Mouse (Mus musculus) forebrain, embryonic 12.5 days (tissue): ENCODE data around the gene Ifrd2. TPM values are rescaled to one million over a fixed set of nuclear protein-coding genes. Genes with fewer than 3 reads are reported as not detected.

Experiments used
- ATAC-seq: fragments of 200-750 bp; cut with Nextera tagmentation; 2 replicates; pipeline ENCODE4 v1.8.0; 2017; ENCODE audit warnings: moderate TSS enrichment; ENCODE audit not compliant: low FRiP score
- H3K27ac ChIP-seq: fragments of 300-500 bp; sonication (generic); 2 replicates; pipeline ENCODE4 v1.5.1; 2016; ENCODE audit warnings: mild to moderate bottlenecking
- H3K27me3 ChIP-seq: fragments of 300-500 bp; sonication (generic); 2 replicates; pipeline ENCODE4 v1.6.1; 2016; ENCODE audit warnings: mild to moderate bottlenecking
- H3K36me3 ChIP-seq: fragments of 300-500 bp; sonication (generic); replicated peaks from 2 replicates; pipeline ENCODE4 v1.6.1; 2016; ENCODE audit warnings: mild to moderate bottlenecking
- H3K4me1 ChIP-seq: fragments of 300-500 bp; sonication (generic); 2 replicates; pipeline ENCODE4 v1.6.1; 2016
- H3K4me2 ChIP-seq: fragments of 300-500 bp; sonication (generic); 2 replicates; pipeline ENCODE4 v1.6.1; 2016; ENCODE audit warnings: mild to moderate bottlenecking, moderate library complexity
- H3K4me3 ChIP-seq: fragments of 300-500 bp; sonication (generic); replicated peaks from 2 replicates; pipeline ENCODE4 v1.5.1; 2016; ENCODE audit warnings: mild to moderate bottlenecking
- H3K9ac ChIP-seq: fragments of 300-500 bp; sonication (generic); 2 replicates; pipeline ENCODE4 v1.6.1; 2016; ENCODE audit warnings: mild to moderate bottlenecking
- H3K9me3 ChIP-seq: fragments of 300-500 bp; sonication (generic); 2 replicates; pipeline ENCODE4 v1.6.1; 2016
- WGBS: fragments of 180-500 bp; shearing (Covaris S2); methylation state at CpG from one replicate; pipeline ENCODE4 v1.1.7; 2016; 5-methylcytosine and 5-hydroxymethylcytosine counted together
- polyA plus RNA-seq: library from polyadenylated mRNA; unstranded; fragments of >200 nt; fragmentation: Nextera tagmentation; extraction: Ambion mirVana; gene quantifications from 2 replicates; pipeline ENCODE4 v1.2.1, GENCODE M21; 2016

Ifrd2 gene
- polyA plus RNA-seq, 1 experiment from 2014 or later: 22.1 TPM

- Histone ChIP-seq H3K9me3 (no peaks in the 10 kb centered on the region), H3K4me1 (peaks cover 38% of the 10 kb centered on the region), H3K27ac (no peak overlapping the region), H3K4me3 (no peak overlapping the region), H3K27me3 (peaks cover 26% of the 10 kb centered on the region), H3K4me2 (no peak overlapping the region), H3K36me3 (peaks cover 19% of the 10 kb centered on the region), H3K9ac (no peak overlapping the region)
- 87% methylated on average over 10 of the region's 10 CpGs for WGBS
- no peak for ATAC-seq
These were observed 42.2 kb upstream of the Ifrd2 start for GRCm38 (mm10) chr9:107545199-107545598.

- no peak overlapping the region for H3K4me2 ChIP-seq
- H3K36me3 ChIP-seq: peaks cover 15% of the 10 kb centered on the region
- H3K9me3 ChIP-seq: no peaks in the 10 kb centered on the region
- peaks cover 35% of the 10 kb centered on the region for H3K4me1 ChIP-seq
- ATAC-seq: no peak
- 8% methylated on average over 3 of the region's 3 CpGs for WGBS
- H3K27me3 ChIP-seq: peaks cover 30% of the 10 kb centered on the region
- H3K9ac ChIP-seq: no peak overlapping the region
- H3K27ac ChIP-seq: no peak overlapping the region
- no peak overlapping the region for H3K4me3 ChIP-seq
These were observed 41.8 kb upstream of the Ifrd2 start for GRCm38 (mm10) chr9:107545602-107546001.

GRCm38 (mm10) chr9:107547026-107547425 lies 40.4 kb upstream of the Ifrd2 start, which contains the start of gene Zmynd10:
Zmynd10 (plus strand) TSS chr9:107547298.
- Histone ChIP-seq H3K4me2 (peak within 1 kb of the TSS; percentile 51), H3K9ac (peak within 1 kb of the TSS; percentile 40; the same call in 1 of the 2 replicates), H3K27ac (peak within 1 kb of the TSS; percentile 71), H3K36me3 (peaks cover 15% of the 10 kb centered on the region), H3K9me3 (no peaks in the 10 kb centered on the region), H3K4me1 (peaks cover 37% of the 10 kb centered on the region), H3K27me3 (peaks cover 44% of the 10 kb centered on the region), H3K4me3 (peak within 1 kb of the TSS; percentile 23)
- WGBS: 5% methylated on average over 20 of the region's 20 CpGs
- peak; percentile 72 for ATAC-seq

- Histone ChIP-seq H3K27ac (no peak overlapping the region), H3K9ac (no peak overlapping the region), H3K27me3 (peaks cover 53% of the 10 kb centered on the region), H3K36me3 (peaks cover 15% of the 10 kb centered on the region), H3K4me1 (peaks cover 37% of the 10 kb centered on the region), H3K4me3 (no peak overlapping the region), H3K9me3 (no peaks in the 10 kb centered on the region), H3K4me2 (no peak overlapping the region)
- no peak for ATAC-seq
- WGBS: 79% methylated on average over 5 of the region's 5 CpGs
These were observed 39.5 kb upstream of the Ifrd2 start for GRCm38 (mm10) chr9:107547957-107548356.

- no peak for ATAC-seq
- WGBS: 90% methylated on average over 10 of the region's 10 CpGs
- Histone ChIP-seq H3K4me2 (no peak overlapping the region), H3K9ac (no peak overlapping the region), H3K4me1 (peaks cover 44% of the 10 kb centered on the region), H3K4me3 (no peak overlapping the region), H3K9me3 (no peaks in the 10 kb centered on the region), H3K27me3 (peaks cover 59% of the 10 kb centered on the region), H3K27ac (no peak overlapping the region), H3K36me3 (peaks cover 11% of the 10 kb centered on the region)
These were observed 38.6 kb upstream of the Ifrd2 start for GRCm38 (mm10) chr9:107548820-107549219.

- Histone ChIP-seq H3K9ac (no peak overlapping the region), H3K27me3 (peaks cover 59% of the 10 kb centered on the region), H3K36me3 (peaks cover 4% of the 10 kb centered on the region), H3K4me2 (no peak overlapping the region), H3K4me3 (no peak overlapping the region), H3K9me3 (no peaks in the 10 kb centered on the region), H3K27ac (no peak overlapping the region), H3K4me1 (peaks cover 47% of the 10 kb centered on the region)
- WGBS: 90% methylated on average over 20 of the region's 20 CpGs
- ATAC-seq: no peak
These were observed 38.0 kb upstream of the Ifrd2 start for GRCm38 (mm10) chr9:107549297-107550074.

GRCm38 (mm10) chr9:107550491-107551116 lies 36.8 kb upstream of the Ifrd2 start:
- peak overlapping the region; percentile 61 for H3K4me2 ChIP-seq
- H3K36me3 ChIP-seq: no peaks in the 10 kb centered on the region
- H3K4me1 ChIP-seq: peaks cover 53% of the 10 kb centered on the region
- 0 out of 2 replicates have a peak overlapping the region, but pooled peaks have one; percentile 51 for H3K9ac ChIP-seq
- WGBS: 26% methylated on average over 23 of the region's 23 CpGs
- H3K4me3 ChIP-seq: peak overlapping the region; percentile 40
- no peak overlapping the region for H3K27ac ChIP-seq
- no peaks in the 10 kb centered on the region for H3K9me3 ChIP-seq
- ATAC-seq: no peak
- H3K27me3 ChIP-seq: peaks cover 59% of the 10 kb centered on the region

- no peaks in the 10 kb centered on the region for H3K9me3 ChIP-seq
- H3K4me1 ChIP-seq: peaks cover 58% of the 10 kb centered on the region
- H3K9ac ChIP-seq: peak within 1 kb of the TSS; percentile 51
- no peaks in the 10 kb centered on the region for H3K36me3 ChIP-seq
- H3K27me3 ChIP-seq: peaks cover 59% of the 10 kb centered on the region
- peak within 1 kb of the TSS; percentile 61 for H3K4me2 ChIP-seq
- WGBS: 1% methylated on average over 63 of the region's 63 CpGs
- H3K4me3 ChIP-seq: peak within 1 kb of the TSS; percentile 40
- ATAC-seq: 0 out of 2 replicates have a peak, but pooled peaks have one; percentile 2
- H3K27ac ChIP-seq: 0 out of 2 replicates have a peak within 1 kb of the TSS, but pooled peaks have one; percentile 4
These were observed 36.1 kb upstream of the Ifrd2 start, which contains the start of gene Rassf1 for GRCm38 (mm10) chr9:107551117-107551889. Rassf1 (plus strand) TSS chr9:107551555.

GRCm38 (mm10) chr9:107551890-107552355 lies 35.5 kb upstream of the Ifrd2 start:
- Histone ChIP-seq H3K4me1 (peaks cover 58% of the 10 kb centered on the region), H3K4me3 (peak overlapping the region; percentile 40), H3K36me3 (0 out of 2 replicates have a peak, but pooled peaks cover under 1% of the 10 kb centered on the region), H3K4me2 (peak overlapping the region; percentile 61), H3K27ac (0 out of 2 replicates have a peak overlapping the region, but pooled peaks have one; percentile 4), H3K9ac (peak overlapping the region; percentile 51), H3K9me3 (no peaks in the 10 kb centered on the region), H3K27me3 (peaks cover 59% of the 10 kb centered on the region)
- 7% methylated on average over 8 of the region's 8 CpGs for WGBS
- no peak for ATAC-seq

- Histone ChIP-seq H3K9ac (no peak overlapping the region), H3K4me1 (peaks cover 55% of the 10 kb centered on the region), H3K9me3 (no peaks in the 10 kb centered on the region), H3K4me2 (peak overlapping the region; percentile 82), H3K4me3 (peak overlapping the region; percentile 63; the same call in 1 of the 2 replicates), H3K27ac (no peak overlapping the region), H3K36me3 (peaks cover 9% of the 10 kb centered on the region), H3K27me3 (peaks cover 57% of the 10 kb centered on the region)
- WGBS: 78% methylated on average over 5 of the region's 5 CpGs
- ATAC-seq: no peak
These were observed 34.6 kb upstream of the Ifrd2 start for GRCm38 (mm10) chr9:107552690-107553393.

GRCm38 (mm10) chr9:107553541-107554318 lies 33.7 kb upstream of the Ifrd2 start:
- Histone ChIP-seq H3K9ac (peak overlapping the region; percentile 80), H3K4me1 (peaks cover 55% of the 10 kb centered on the region), H3K9me3 (no peaks in the 10 kb centered on the region), H3K27me3 (peaks cover 48% of the 10 kb centered on the region), H3K4me3 (peak overlapping the region; percentile 63), H3K4me2 (peak overlapping the region; percentile 82), H3K27ac (peak overlapping the region; percentile 92), H3K36me3 (peaks cover 18% of the 10 kb centered on the region)
- WGBS: 5% methylated on average over 37 of the region's 37 CpGs
- peak; percentile 78 for ATAC-seq
